Mouse (Mus musculus): Measurements from ENCODE around the gene Hus1b.

- no peak for TF ChIP-seq CTCF (IDR thresholded peaks at IDR 0.05; ENCODE audit: borderline replicate concordance, insufficient read depth, low read length)
- no peak for TF ChIP-seq POLR2A (IDR thresholded peaks at IDR 0.05; ENCODE audit: low read depth, low read length)
Measured at GRCm38 (mm10) chr13:30929119-30929518, 18.4 kb downstream of the Hus1b start.

Measured in embryonic fibroblast, embryonic 13.5 days (primary cell).